ENCODE assay signal across 8 mouse cellular contexts in genomic region chr11:109560793-109561257, GRCm38 (mm10). TPM values are rescaled to one million over a fixed set of nuclear protein-coding genes. Genes with fewer than 3 reads are reported as not detected.
DNase-seq lines count a peak whose midpoint lies in the region; ATAC-seq lines count a peak whose summit lies in the region.

No protein-coding gene starts in this region.

- ATAC-seq in heart, embryonic 11.5 days (replicated peaks; ENCODE audit: insufficient number of reproducible peaks, low FRiP score, low TSS enrichment) = peak; percentile 36
- ATAC-seq in limb, embryonic 15.5 days (ENCODE audit: insufficient number of reproducible peaks, low FRiP score, low TSS enrichment, low read depth) = no peak

- H3K4me2 ChIP-seq in heart, embryonic 11.5 days = peak overlapping the region; percentile 11; the same call in 1 of the 2 replicates
- no peak overlapping the region for H3K4me2 ChIP-seq in limb, embryonic 15.5 days

- H3K27ac ChIP-seq in heart, embryonic 11.5 days (ENCODE audit: low read depth, low read length) = no peak overlapping the region; the same call in 1 of the 2 replicates
- H3K27ac ChIP-seq in limb, embryonic 15.5 days = peak overlapping the region; percentile 28; the same call in 1 of the 2 replicates

- 12% methylated on average over 9 of the region's 9 CpGs for WGBS in heart, embryonic 11.5 days (ENCODE audit: insufficient replicate concordance)
- 22% methylated on average over 9 of the region's 9 CpGs for WGBS in limb, embryonic 15.5 days

- H3K4me3 ChIP-seq in heart, embryonic 11.5 days (ENCODE audit: low read depth, low read length) = no peak overlapping the region
- no peak overlapping the region for H3K4me3 ChIP-seq in limb, embryonic 15.5 days

- DNase-seq in adrenal gland, postnatal 10 days = peak; percentile 21
- no peak for DNase-seq in adrenal gland, adult 18-20 months (ENCODE audit: low spot score in 2 of 2)
- DNase-seq in T-cell, adult 2 months (ENCODE audit: low spot score) = peak; percentile 77
- DNase-seq in retina, embryonic 14.5 days (ENCODE audit: low spot score) = peak; percentile 35
- DNase-seq in adrenal gland, postnatal 25 days = no peak
- no peak for DNase-seq in urinary bladder, postnatal 14 days (ENCODE audit: low spot score)

- H3K36me3 ChIP-seq in heart, embryonic 11.5 days (ENCODE audit: control insufficient read depth, insufficient read depth, low read length) = no peaks in the 10 kb centered on the region
- no peaks in the 10 kb centered on the region for H3K36me3 ChIP-seq in limb, embryonic 15.5 days

- H3K4me1 ChIP-seq in heart, embryonic 11.5 days (ENCODE audit: control insufficient read depth, insufficient read depth, low read length) = peaks cover 25% of the 10 kb centered on the region
- H3K4me1 ChIP-seq in limb, embryonic 15.5 days = peaks cover 21% of the 10 kb centered on the region

- H3K27me3 ChIP-seq in heart, embryonic 11.5 days (ENCODE audit: control insufficient read depth, insufficient read depth, low read length) = no peaks in the 10 kb centered on the region
- no peaks in the 10 kb centered on the region for H3K27me3 ChIP-seq in limb, embryonic 15.5 days

- H3K9me3 ChIP-seq in heart, embryonic 11.5 days (replicated peaks; ENCODE audit: control insufficient read depth, low read length) = no peaks in the 10 kb centered on the region
- H3K9me3 ChIP-seq in limb, embryonic 15.5 days = no peaks in the 10 kb centered on the region

- no peak overlapping the region for H3K9ac ChIP-seq in heart, embryonic 11.5 days (ENCODE audit: low read depth, low read length)
- no peak overlapping the region for H3K9ac ChIP-seq in limb, embryonic 15.5 days

RNA-seq across cellular contexts. Expression of gene Wipi1, which starts 50.9 kb away (rescaled TPM):
- 10 to 100 TPM; 35.0 to 44.2 TPM for total RNA-seq in adrenal gland, postnatal 10 days (2021)
- 10 to 100 TPM; 18.1 to 28.9 TPM for total RNA-seq in adrenal gland, adult 18-20 months (2021)
- 23.6 and 27.1 TPM in 2 replicates for polyA plus RNA-seq in heart, embryonic 11.5 days (2014; fragmentation: Nextera tagmentation; extraction: Ambion mirVana)
- polyA plus RNA-seq in limb, embryonic 15.5 days (2015; fragmentation: Nextera tagmentation; extraction: Ambion mirVana) = 64.6 and 67.4 TPM in 2 replicates
- 42.7 and 65.8 TPM in 2 replicates for total RNA-seq in adrenal gland, postnatal 25 days (2021)

Comparison
In these comparisons a context has a peak if more than half of its experiments do, and no peak if none do; other contexts are left out.
1. DNase-seq: peak in adrenal gland, postnatal 10 days (single experiment), T-cell, adult 2 months (single experiment) and retina, embryonic 14.5 days (single experiment); none in adrenal gland, adult 18-20 months (0 of 2), adrenal gland, postnatal 25 days (single experiment) and urinary bladder, postnatal 14 days (single experiment).